Mouse (Mus musculus) MEL (cell line): ENCODE results near the gene Afg1l. TPM values are rescaled to one million over a fixed set of nuclear protein-coding genes. Genes with fewer than 3 reads are reported as not detected.
A peak's percentile ranks its signal among the peaks of the same experiment; 100 is the strongest.

Experiments
- DNase-seq: peaks from one replicate; pipeline ENCODE4 v3.0.0; 2011; ENCODE audit warnings: low read depth, low spot score
- H3K27ac ChIP-seq: 2 replicates; pipeline ENCODE4 v1.5.1; 2012; ENCODE audit warnings: low read depth, mild to moderate bottlenecking, control low read depth, low read length, moderate library complexity; ENCODE audit not compliant: control insufficient read depth
- H3K27me3 ChIP-seq, 2 experiments: fragments of 150-350 bp in 1 of 2; sonication (generic) in 1 of 2; 2 replicates each; pipeline ENCODE4 v1.6.1; 2012; ENCODE audit warnings: low read length in 2 of 2, mild to moderate bottlenecking in 2 of 2, improper control_type of control experiment in 1 of 2, moderate library complexity in 1 of 2; ENCODE audit not compliant: insufficient read depth in 2 of 2, control insufficient read depth in 1 of 2
- H3K36me3 ChIP-seq, 2 experiments: 2 replicates each; pipeline ENCODE4 v1.6.1; 2012 to 2014; ENCODE audit warnings: low read length in 2 of 2, improper control_type of control experiment in 1 of 2, inconsistent platforms in 1 of 2, mild to moderate bottlenecking in 1 of 2; ENCODE audit not compliant: insufficient read depth in 2 of 2, control insufficient read depth in 1 of 2
- H3K4me1 ChIP-seq, 2 experiments: fragments of 150-350 bp in 1 of 2; sonication (generic) in 1 of 2; 2 replicates each; pipeline ENCODE4 v1.6.1; 2012; ENCODE audit warnings: low read length in 2 of 2, improper control_type of control experiment in 1 of 2, mild to moderate bottlenecking in 1 of 2; ENCODE audit not compliant: insufficient read depth in 2 of 2, control insufficient read depth in 1 of 2
- H3K4me3 ChIP-seq, 2 experiments: fragments of 150-350 bp in 1 of 2; sonication (generic) in 1 of 2; 2 replicates each; pipeline ENCODE4 v1.5.1; 2012; ENCODE audit warnings: low read depth in 2 of 2, low read length in 2 of 2, mild to moderate bottlenecking in 2 of 2, moderate library complexity in 2 of 2, control low read depth in 1 of 2, improper control_type of control experiment in 1 of 2; ENCODE audit not compliant: control insufficient read depth in 1 of 2, insufficient read depth in 1 of 2
- H3K79me2 ChIP-seq: 2 replicates; pipeline ENCODE4 v1.6.1; 2012; ENCODE audit warnings: mild to moderate bottlenecking, low read length, moderate library complexity; ENCODE audit not compliant: control insufficient read depth, poor library complexity, insufficient read depth
- H3K9ac ChIP-seq: 2 replicates; pipeline ENCODE4 v1.6.1; 2012; ENCODE audit warnings: low read depth, mild to moderate bottlenecking, control low read depth, low read length, moderate library complexity; ENCODE audit not compliant: control insufficient read depth, poor library complexity, severe bottlenecking
- H3K9me3 ChIP-seq: fragments of 150-350 bp; sonication (generic); replicated peaks from 2 replicates; pipeline ENCODE4 v1.6.1; 2012; ENCODE audit warnings: mild to moderate bottlenecking, low read length, improper control_type of control experiment, moderate library complexity; ENCODE audit not compliant: insufficient read depth
- HCFC1 ChIP-seq: IDR thresholded peaks from 2 replicates; pipeline ENCODE4 v1.6.1; 2012; ENCODE audit warnings: low read depth, mild to moderate bottlenecking, inconsistent platforms, low read length, improper control_type of control experiment, moderate library complexity
- MAFK ChIP-seq: IDR thresholded peaks from 2 replicates; pipeline ENCODE4 v1.6.1; 2011; ENCODE audit warnings: low read depth, mild to moderate bottlenecking, low read length, improper control_type of control experiment, borderline replicate concordance
- MAZ ChIP-seq: IDR thresholded peaks from 2 replicates; pipeline ENCODE4 v1.6.1; 2012; ENCODE audit warnings: low read depth, mild to moderate bottlenecking, inconsistent platforms, low read length, improper control_type of control experiment
- MEF2A ChIP-seq: IDR thresholded peaks from 2 replicates; pipeline ENCODE4 v1.6.1; 2014; ENCODE audit warnings: low read depth, mild to moderate bottlenecking, inconsistent platforms, low read length, improper control_type of control experiment; ENCODE audit not compliant: poor library complexity, insufficient replicate concordance, severe bottlenecking; ENCODE audit errors: extremely low read depth
- MYB ChIP-seq: IDR thresholded peaks from 2 replicates; pipeline ENCODE4 v1.6.1; 2011; ENCODE audit warnings: mild to moderate bottlenecking, low read depth, low read length, improper control_type of control experiment
- MYC ChIP-seq: IDR thresholded peaks from 2 replicates; pipeline ENCODE4 v1.6.1; 2011; ENCODE audit warnings: low read depth, mild to moderate bottlenecking, low read length, improper control_type of control experiment, moderate library complexity
- POLR2AphosphoS2 ChIP-seq: IDR thresholded peaks from 2 replicates; pipeline ENCODE4 v1.6.1; 2011; ENCODE audit warnings: low read length, improper control_type of control experiment
- UBTF ChIP-seq: IDR thresholded peaks from 2 replicates; pipeline ENCODE4 v1.6.1; 2012; ENCODE audit warnings: low read depth, mild to moderate bottlenecking, inconsistent platforms, low read length, improper control_type of control experiment, moderate library complexity, borderline replicate concordance; ENCODE audit not compliant: insufficient read depth
- ZC3H11A ChIP-seq: IDR thresholded peaks from 2 replicates; pipeline ENCODE4 v1.6.1; 2012; ENCODE audit warnings: low read depth, mild to moderate bottlenecking, inconsistent platforms, low read length, improper control_type of control experiment
- ZKSCAN1 ChIP-seq: IDR thresholded peaks from 2 replicates; pipeline ENCODE4 v1.6.1; 2012; ENCODE audit warnings: low read depth, mild to moderate bottlenecking, inconsistent platforms, low read length, improper control_type of control experiment, moderate library complexity
- ZNF384 ChIP-seq: IDR thresholded peaks from 2 replicates; pipeline ENCODE4 v1.6.1; 2012; ENCODE audit warnings: low read depth, mild to moderate bottlenecking, inconsistent platforms, low read length, improper control_type of control experiment
- polyA plus RNA-seq, 2 experiments: library from polyadenylated mRNA; stranded (reverse) in 1 of 2; unstranded in 1 of 2; fragments of >175 nt in 1 of 2; fragments of >200 nt in 1 of 2; gene quantifications; 2 replicates each; pipeline versions ENCODE4 v1.2.1 to v1.2.4; 2012; ENCODE audit warnings: low replicate concordance in 2 of 2, low read depth in 1 of 2; ENCODE audit not compliant: insufficient read length in 2 of 2, insufficient read depth in 1 of 2, missing spikeins in 1 of 2
- total RNA-seq: library from RNA; depleted of rRNA; stranded (reverse); fragments of 300-350 nt; gene quantifications from 2 replicates; pipeline ENCODE4 v1.2.3, GENCODE M21; 2012

Afg1l gene
- total and polyA plus RNA-seq, 3 experiments, result 3.4 to 3.7 TPM; not detected in 1

- Histone ChIP-seq H3K79me2 (no peaks in the 10 kb centered on the region), H3K27me3 (no peaks in the 10 kb centered on the region; a peak in 1 of 4 replicates), H3K4me3 (no peak overlapping the region), H3K9me3 (no peaks in the 10 kb centered on the region), H3K9ac (no peak overlapping the region), H3K27ac (no peak overlapping the region), H3K4me1 (peaks cover 4 to 7% of the 10 kb centered on the region in 2 experiments), H3K36me3 (no peaks in the 10 kb centered on the region; a peak in 2 of 4 replicates)
- no peak for DNase-seq
- no peak for TF ChIP-seq ZC3H11A
- no peak for TF ChIP-seq POLR2AphosphoS2
- TF ChIP-seq MAZ, result no peak
- no peak for TF ChIP-seq ZNF384
Observed at GRCm38 (mm10) chr10:42493000-42493399, 14.6 kb upstream of the Afg1l start.

GRCm38 (mm10) chr10:42492027-42492771, 13.8 kb upstream of the Afg1l start:
- H3K4me1 ChIP-seq, result peaks cover 3 to 7% of the 10 kb centered on the region in 2 experiments
- DNase-seq, result no peak
- TF ChIP-seq ZC3H11A (no peak), MYB (no peak), UBTF (no peak), MAFK (no peak), POLR2AphosphoS2 (no peak)
- H3K27me3 ChIP-seq, result no peaks in the 10 kb centered on the region; a peak in 1 of 4 replicates
- no peak overlapping the region for H3K27ac ChIP-seq
- H3K79me2 ChIP-seq, result no peaks in the 10 kb centered on the region
- no peak overlapping the region for H3K9ac ChIP-seq
- H3K9me3 ChIP-seq, result no peaks in the 10 kb centered on the region
- no peaks in the 10 kb centered on the region; a peak in 2 of 4 replicates for H3K36me3 ChIP-seq
- H3K4me3 ChIP-seq, result no peak overlapping the region

- H3K4me1 ChIP-seq, result peaks cover under 1 to 7% of the 10 kb centered on the region in 2 experiments; a peak in 3 of 4 replicates
- TF ChIP-seq ZKSCAN1 (no peak), MYC (no peak), MEF2A (peak; percentile 26; the same call in 1 of the 2 replicates), HCFC1 (no peak), MAFK (no peak)
- TF ChIP-seq, all 39 proteins: peak for 1
- Histone ChIP-seq H3K9ac (no peak overlapping the region), H3K9me3 (no peaks in the 10 kb centered on the region), H3K27me3 (no peaks in the 10 kb centered on the region; a peak in 1 of 4 replicates), H3K36me3 (no peaks in the 10 kb centered on the region; a peak in 2 of 4 replicates), H3K79me2 (no peaks in the 10 kb centered on the region), H3K27ac (no peak overlapping the region), H3K4me3 (no peak overlapping the region)
- no peak for DNase-seq
Observed at GRCm38 (mm10) chr10:42491158-42491557, 12.8 kb upstream of the Afg1l start.
